ENCODE assay signal across 12 mouse cellular contexts in genomic region chr7:80439789-80440488, GRCm38 (mm10). TPM values are rescaled to one million over a fixed set of nuclear protein-coding genes. Genes with fewer than 3 reads are reported as not detected.
DNase-seq lines count a peak whose midpoint lies in the region; ATAC-seq lines count a peak whose summit lies in the region.
"Had no signal": no experiment of that assay in that cellular context is flagged by ENCODE, and none has a peak within 500 bp of the region (broad histone marks: within the 10 kb centered on the region; RNA-seq: fewer than 3 reads in every experiment).

No protein-coding gene starts in this region.

- no peak overlapping the region; the same call in 1 of the 2 replicates for H3K9ac ChIP-seq in heart, embryonic 13.5 days
- no peak overlapping the region for H3K9ac ChIP-seq in intestine, embryonic 16.5 days (ENCODE audit: low read depth, low read length)
- H3K9ac ChIP-seq: neural tube, embryonic 15.5 days had no signal

- H3K27me3 ChIP-seq in heart, embryonic 13.5 days (replicated peaks), result no peaks in the 10 kb centered on the region
- no peaks in the 10 kb centered on the region for H3K27me3 ChIP-seq in intestine, embryonic 16.5 days (replicated peaks; ENCODE audit: control insufficient read depth, insufficient read depth, low read length)
- H3K27me3 ChIP-seq: neural tube, embryonic 15.5 days had no signal

- no peaks in the 10 kb centered on the region for H3K9me3 ChIP-seq in heart, embryonic 13.5 days
- H3K9me3 ChIP-seq in intestine, embryonic 16.5 days (ENCODE audit: control insufficient read depth, low read length), result no peaks in the 10 kb centered on the region
- H3K9me3 ChIP-seq: neural tube, embryonic 15.5 days had no signal

- WGBS in heart, embryonic 13.5 days, result 82% methylated on average over 10 of the region's 10 CpGs
- WGBS in intestine, embryonic 16.5 days, result 82% methylated on average over 10 of the region's 10 CpGs

- no peak overlapping the region for H3K4me2 ChIP-seq in heart, embryonic 13.5 days
- no peak overlapping the region for H3K4me2 ChIP-seq in intestine, embryonic 16.5 days (ENCODE audit: low read depth, low read length)
- H3K4me2 ChIP-seq: midbrain, embryonic 11.5 days had no signal

- H3K4me1 ChIP-seq in heart, embryonic 13.5 days, result peaks cover 73% of the 10 kb centered on the region
- H3K4me1 ChIP-seq in intestine, embryonic 16.5 days (ENCODE audit: control insufficient read depth, insufficient read depth, low read length), result peaks cover 10% of the 10 kb centered on the region; the same call in 1 of the 2 replicates

- ATAC-seq in heart, embryonic 13.5 days (ENCODE audit: extremely low read depth, insufficient number of reproducible peaks, low FRiP score, low TSS enrichment), result no peak
- ATAC-seq in inflammation-experienced regulatory T-cells, adult 6 months, result no peak
- ATAC-seq in intestine, embryonic 16.5 days, result no peak

- DNase-seq in cerebellum, adult 9-11 months, result peak; percentile 22
- DNase-seq in cerebellum, adult 11 months, result no peak
- peak; percentile 12 to 28 for DNase-seq in layer of hippocampus, postnatal 36 days
- no peak for DNase-seq in layer of hippocampus, adult 9-10 months (ENCODE audit: low spot score)
- DNase-seq in NIH3T3 (ENCODE audit: low read depth), result peak; percentile 70
- DNase-seq: kidney, adult 8-10 months; thymus, postnatal 36 days had no signal

- no peak overlapping the region for H3K4me3 ChIP-seq in heart, embryonic 13.5 days
- no peak overlapping the region for H3K4me3 ChIP-seq in intestine, embryonic 16.5 days (ENCODE audit: low read length)
- H3K4me3 ChIP-seq: neural tube, embryonic 15.5 days had no signal

- 0 out of 2 replicates have a peak overlapping the region, but pooled peaks have one; percentile 53 for H3K27ac ChIP-seq in heart, embryonic 13.5 days (replicated peaks)
- H3K27ac ChIP-seq in intestine, embryonic 16.5 days (ENCODE audit: low read length), result no peak overlapping the region
- H3K27ac ChIP-seq: neural tube, embryonic 15.5 days had no signal

- no peaks in the 10 kb centered on the region for H3K36me3 ChIP-seq in heart, embryonic 13.5 days
- H3K36me3 ChIP-seq in intestine, embryonic 16.5 days (ENCODE audit: control insufficient read depth, insufficient read depth, low read length), result no peaks in the 10 kb centered on the region
- H3K36me3 ChIP-seq: neural tube, embryonic 15.5 days had no signal

RNA-seq across cellular contexts. Expression of gene Furin, which starts 34.7 kb away (rescaled TPM):
- total RNA-seq in layer of hippocampus, postnatal 36 days (2021), result 10 to 100 TPM; 39.7 to 45.4 TPM
- polyA plus RNA-seq in heart, embryonic 13.5 days (2015; fragmentation: Nextera tagmentation; extraction: Ambion mirVana), result 14.2 and 14.8 TPM in 2 replicates
- 10 to 100 TPM in 1 of 3 experiments, 1 to 10 TPM in 2; 8.4 to 19.1 (median 8.6) TPM for polyA plus RNA-seq in inflammation-experienced regulatory T-cells, adult 6 months (2017; shearing (Covaris generic))
- 7.8 and 9.7 TPM in 2 replicates for polyA plus RNA-seq in intestine, embryonic 16.5 days (2015; fragmentation: Nextera tagmentation; extraction: Ambion mirVana)

RNA-seq across cellular contexts. Expression of gene Fes, which starts 52.2 kb away (rescaled TPM):
- 1 to 10 TPM; 5.5 to 7.8 TPM for total RNA-seq in layer of hippocampus, postnatal 36 days (2021)
- 10.7 and 10.8 TPM in 2 replicates for polyA plus RNA-seq in heart, embryonic 13.5 days (2015; fragmentation: Nextera tagmentation; extraction: Ambion mirVana)
- 1 to 10 TPM in 2 of 3 experiments, under 1 TPM in 1; 0.54 to 5.8 (median 2.4) TPM for polyA plus RNA-seq in inflammation-experienced regulatory T-cells, adult 6 months (2017; shearing (Covaris generic))
- polyA plus RNA-seq in intestine, embryonic 16.5 days (2015; fragmentation: Nextera tagmentation; extraction: Ambion mirVana), result 10.9 and 11.6 TPM in 2 replicates

Comparison
In these comparisons a context has a peak if more than half of its experiments do, and no peak if none do; other contexts are left out.
1. DNase-seq: peak in cerebellum, adult 9-11 months (single experiment), layer of hippocampus, postnatal 36 days (2 of 2) and NIH3T3 (single experiment); none in cerebellum, adult 11 months (single experiment) and layer of hippocampus, adult 9-10 months (single experiment).